Mouse (Mus musculus): ENCODE measurements around the gene Gm20388. TPM values are rescaled to one million over a fixed set of nuclear protein-coding genes. Genes with fewer than 3 reads are reported as not detected.
A peak's percentile ranks its signal among the peaks of the same experiment; 100 is the strongest.
"Not testable (repeated sequence)": the region's sequence is repeated elsewhere in the genome, so short reads cannot be mapped to it uniquely, and the experiment has no call there.

Gene Gm20388
- polyA plus RNA-seq, 1 experiment from 2014 or later, result not detected

- Histone ChIP-seq H3K9ac (no peak overlapping the region), H3K4me1 (no peaks in the 10 kb centered on the region), H3K27ac (replicated peaks) (no peak overlapping the region), H3K9me3 (peaks cover 66% of the 10 kb centered on the region), H3K27me3 (replicated peaks) (no peaks in the 10 kb centered on the region), H3K4me2 (no peak overlapping the region), H3K36me3 (peaks cover 2% of the 10 kb centered on the region; the same call in 1 of the 2 replicates), H3K4me3 (no peak overlapping the region)
- no peak for ATAC-seq (ENCODE audit: extremely low read depth, insufficient number of reproducible peaks, low FRiP score, low TSS enrichment)
- WGBS, result 90% methylated on average over 25 of the region's 25 CpGs
Measured at GRCm38 (mm10) chr8:123431616-123432365, 3521.2 kb downstream of the Gm20388 start.

- H3K4me1 ChIP-seq, result no peaks in the 10 kb centered on the region
- no peaks in the 10 kb centered on the region for H3K36me3 ChIP-seq
- H3K4me3 ChIP-seq, result no peak overlapping the region
- 86% methylated on average over 16 of the region's 16 CpGs for WGBS
- H3K27ac ChIP-seq (replicated peaks), result no peak overlapping the region
- H3K9me3 ChIP-seq, result peaks cover 60% of the 10 kb centered on the region
- no peak overlapping the region for H3K9ac ChIP-seq
- no peak overlapping the region for H3K4me2 ChIP-seq
- H3K27me3 ChIP-seq (replicated peaks), result no peaks in the 10 kb centered on the region
- no peak for ATAC-seq (ENCODE audit: extremely low read depth, insufficient number of reproducible peaks, low FRiP score, low TSS enrichment)
Measured at GRCm38 (mm10) chr8:123432381-123432780, 3521.7 kb downstream of the Gm20388 start.

GRCm38 (mm10) chr8:123433241-123433974 is 3522.8 kb downstream of the Gm20388 start:
- not testable (repeated sequence) for H3K27ac ChIP-seq (replicated peaks); H3K27me3 ChIP-seq (replicated peaks); H3K4me1 ChIP-seq; H3K4me3 ChIP-seq; H3K4me2 ChIP-seq; ATAC-seq (ENCODE audit: extremely low read depth, insufficient number of reproducible peaks, low FRiP score, low TSS enrichment); H3K9ac ChIP-seq; H3K36me3 ChIP-seq
- WGBS, result 93% methylated on average over 47 of the region's 47 CpGs
- peaks cover 50% of the 10 kb centered on the region for H3K9me3 ChIP-seq

GRCm38 (mm10) chr8:123441788-123442187 is 3531.1 kb downstream of the Gm20388 start:
- Histone ChIP-seq H3K27me3 (replicated peaks) (no peaks in the 10 kb centered on the region), H3K4me1 (peaks cover 24% of the 10 kb centered on the region), H3K9ac (no peak overlapping the region), H3K9me3 (no peaks in the 10 kb centered on the region), H3K4me2 (no peak overlapping the region), H3K36me3 (no peaks in the 10 kb centered on the region), H3K4me3 (no peak overlapping the region), H3K27ac (replicated peaks) (no peak overlapping the region)
- no peak for ATAC-seq (ENCODE audit: extremely low read depth, insufficient number of reproducible peaks, low FRiP score, low TSS enrichment)
- 75% methylated on average over 2 of the region's 2 CpGs for WGBS

- ATAC-seq (ENCODE audit: extremely low read depth, insufficient number of reproducible peaks, low FRiP score, low TSS enrichment), result no peak
Measured at GRCm38 (mm10) chr8:123442351-123442750, 3531.7 kb downstream of the Gm20388 start.

GRCm38 (mm10) chr8:123442871-123443575 is 3532.4 kb downstream of the Gm20388 start:
- Histone ChIP-seq H3K4me2 (peak overlapping the region; percentile 77), H3K36me3 (no peaks in the 10 kb centered on the region), H3K27ac (replicated peaks) (peak overlapping the region; percentile 78), H3K27me3 (replicated peaks) (no peaks in the 10 kb centered on the region), H3K4me3 (peak overlapping the region; percentile 76), H3K9me3 (no peaks in the 10 kb centered on the region), H3K9ac (peak overlapping the region; percentile 90), H3K4me1 (peaks cover 32% of the 10 kb centered on the region)
- peak; percentile 82; the same call in 1 of the 2 replicates for ATAC-seq (ENCODE audit: extremely low read depth, insufficient number of reproducible peaks, low FRiP score, low TSS enrichment)
- 2% methylated on average over 41 of the region's 41 CpGs for WGBS

More at GRCm38 (mm10) chr8:123442351-123442750, 3531.7 kb downstream of the Gm20388 start:
- Histone ChIP-seq H3K27ac (replicated peaks) (no peak overlapping the region), H3K9ac (no peak overlapping the region), H3K9me3 (no peaks in the 10 kb centered on the region), H3K27me3 (replicated peaks) (no peaks in the 10 kb centered on the region), H3K4me2 (peak overlapping the region; percentile 77), H3K4me3 (peak overlapping the region; percentile 76; the same call in 1 of the 2 replicates), H3K36me3 (no peaks in the 10 kb centered on the region), H3K4me1 (peaks cover 29% of the 10 kb centered on the region)
- 85% methylated on average over 5 of the region's 5 CpGs for WGBS

- peaks cover 32% of the 10 kb centered on the region for H3K4me1 ChIP-seq
- peak overlapping the region; percentile 78 for H3K27ac ChIP-seq (replicated peaks)
- peak overlapping the region; percentile 77 for H3K4me2 ChIP-seq
- H3K9me3 ChIP-seq, result no peaks in the 10 kb centered on the region
- H3K36me3 ChIP-seq, result no peaks in the 10 kb centered on the region
- WGBS, result 33% methylated on average over 4 of the region's 4 CpGs
- no peaks in the 10 kb centered on the region for H3K27me3 ChIP-seq (replicated peaks)
- peak overlapping the region; percentile 76 for H3K4me3 ChIP-seq
- peak overlapping the region; percentile 90 for H3K9ac ChIP-seq
- ATAC-seq (ENCODE audit: extremely low read depth, insufficient number of reproducible peaks, low FRiP score, low TSS enrichment), result no peak
Measured at GRCm38 (mm10) chr8:123443576-123443921, 3532.9 kb downstream of the Gm20388 start.

- peak overlapping the region; percentile 90; the same call in 1 of the 2 replicates for H3K9ac ChIP-seq
- peak overlapping the region; percentile 77 for H3K4me2 ChIP-seq
- H3K4me1 ChIP-seq, result peaks cover 32% of the 10 kb centered on the region
- no peaks in the 10 kb centered on the region for H3K27me3 ChIP-seq (replicated peaks)
- no peak for ATAC-seq (ENCODE audit: extremely low read depth, insufficient number of reproducible peaks, low FRiP score, low TSS enrichment)
- H3K27ac ChIP-seq (replicated peaks), result no peak overlapping the region
- WGBS, result 87% methylated on average over 6 of the region's 6 CpGs
- peaks cover 2% of the 10 kb centered on the region for H3K36me3 ChIP-seq
- H3K9me3 ChIP-seq, result no peaks in the 10 kb centered on the region
- H3K4me3 ChIP-seq, result no peak overlapping the region
Measured at GRCm38 (mm10) chr8:123444131-123444530, 3533.5 kb downstream of the Gm20388 start.

GRCm38 (mm10) chr8:123445981-123446380 is 3535.3 kb downstream of the Gm20388 start:
- Histone ChIP-seq H3K9me3 (no peaks in the 10 kb centered on the region), H3K4me3 (no peak overlapping the region), H3K4me2 (no peak overlapping the region), H3K36me3 (peaks cover 16% of the 10 kb centered on the region), H3K4me1 (peaks cover 32% of the 10 kb centered on the region), H3K27ac (replicated peaks) (peak overlapping the region; percentile 68; the same call in 1 of the 2 replicates), H3K27me3 (replicated peaks) (no peaks in the 10 kb centered on the region), H3K9ac (peak overlapping the region; percentile 28; the same call in 1 of the 2 replicates)
- no peak for ATAC-seq (ENCODE audit: extremely low read depth, insufficient number of reproducible peaks, low FRiP score, low TSS enrichment)
- 65% methylated on average over 10 of the region's 10 CpGs for WGBS

GRCm38 (mm10) chr8:123446799-123447198 is 3536.2 kb downstream of the Gm20388 start:
- no peak overlapping the region for H3K9ac ChIP-seq
- H3K27me3 ChIP-seq (replicated peaks), result no peaks in the 10 kb centered on the region
- 50% methylated on average over 6 of the region's 6 CpGs for WGBS
- H3K4me1 ChIP-seq, result peaks cover 32% of the 10 kb centered on the region
- H3K36me3 ChIP-seq, result peaks cover 24% of the 10 kb centered on the region
- H3K4me2 ChIP-seq, result no peak overlapping the region
- H3K27ac ChIP-seq (replicated peaks), result peak overlapping the region; percentile 68
- H3K4me3 ChIP-seq, result no peak overlapping the region
- ATAC-seq (ENCODE audit: extremely low read depth, insufficient number of reproducible peaks, low FRiP score, low TSS enrichment), result no peak
- H3K9me3 ChIP-seq, result no peaks in the 10 kb centered on the region

GRCm38 (mm10) chr8:123450783-123451182 is 3540.1 kb downstream of the Gm20388 start:
- 82% methylated on average over 5 of the region's 5 CpGs for WGBS
- Histone ChIP-seq H3K27me3 (replicated peaks) (no peaks in the 10 kb centered on the region), H3K36me3 (peaks cover 62% of the 10 kb centered on the region), H3K27ac (replicated peaks) (no peak overlapping the region), H3K4me2 (no peak overlapping the region), H3K4me3 (no peak overlapping the region), H3K4me1 (peaks cover 19% of the 10 kb centered on the region), H3K9me3 (no peaks in the 10 kb centered on the region), H3K9ac (no peak overlapping the region)
- ATAC-seq (ENCODE audit: extremely low read depth, insufficient number of reproducible peaks, low FRiP score, low TSS enrichment), result no peak

Data from heart, embryonic 13.5 days (tissue).